Mouse (Mus musculus) CH12.LX (cell line): ENCODE results near the gene Rpl10a. TPM values are rescaled to one million over a fixed set of nuclear protein-coding genes. Genes with fewer than 3 reads are reported as not detected.

Experiments used
- DNase-seq: peaks from one replicate; pipeline ENCODE4 v3.0.0-alpha.2; 2013; ENCODE audit errors: extremely low read depth
- H3K27ac ChIP-seq: 2 replicates; pipeline ENCODE4 v1.5.1; 2012; ENCODE audit warnings: low read depth, mild to moderate bottlenecking, control low read depth, moderate library complexity; ENCODE audit not compliant: insufficient read depth
- H3K27me3 ChIP-seq: replicated peaks from 2 replicates; pipeline ENCODE3; 2012; ENCODE audit warnings: inconsistent platforms
- H3K36me3 ChIP-seq, 2 experiments: replicated peaks in 1 of 2; 2 replicates each; pipeline versions ENCODE3 to v1.6.1; 2012; ENCODE audit warnings: inconsistent platforms in 1 of 2, low read length in 1 of 2, mild to moderate bottlenecking in 1 of 2, mixed read lengths in 1 of 2, moderate library complexity in 1 of 2; ENCODE audit not compliant: control insufficient read depth in 1 of 2, insufficient read depth in 1 of 2
- H3K4me1 ChIP-seq, 2 experiments: 2 replicates each; pipeline ENCODE4 v1.6.1; 2012; ENCODE audit warnings: inconsistent platforms in 1 of 2, moderate library complexity in 1 of 2; ENCODE audit not compliant: insufficient read depth in 2 of 2, control insufficient read depth in 1 of 2
- H3K4me2 ChIP-seq: 2 replicates; pipeline ENCODE4 v1.6.1; 2012; ENCODE audit warnings: low read depth, mild to moderate bottlenecking, control low read depth; ENCODE audit not compliant: poor library complexity, insufficient read depth, severe bottlenecking
- H3K4me3 ChIP-seq, 3 experiments: fragments of 150-350 bp in 1 of 3; sonication (generic) in 1 of 3; replicated peaks in 1 of 3; 2 replicates each; pipeline versions ENCODE3 to v1.5.1; 2011 to 2012; ENCODE audit warnings: low read depth in 2 of 3, low read length in 2 of 3, mild to moderate bottlenecking in 2 of 3, moderate library complexity in 2 of 3, control low read depth in 1 of 3, improper control_type of control experiment in 1 of 3, inconsistent platforms in 1 of 3, mixed read lengths in 1 of 3; ENCODE audit not compliant: poor library complexity in 1 of 3
- H3K79me2 ChIP-seq: replicated peaks from 2 replicates; pipeline ENCODE4 v1.6.1; 2012; ENCODE audit warnings: mild to moderate bottlenecking, moderate library complexity; ENCODE audit not compliant: control insufficient read depth, poor library complexity, insufficient read depth, severe bottlenecking; ENCODE audit errors: extremely low read depth
- H3K9ac ChIP-seq: 2 replicates; pipeline ENCODE4 v1.6.1; 2012; ENCODE audit warnings: low read depth, mild to moderate bottlenecking, control low read depth, moderate library complexity; ENCODE audit not compliant: insufficient read depth
- H3K9me3 ChIP-seq: replicated peaks from 2 replicates; pipeline ENCODE3; 2012; ENCODE audit warnings: low read length, inconsistent platforms, mixed read lengths
- CHD1 ChIP-seq: IDR thresholded peaks from 2 replicates; pipeline ENCODE4 v1.6.1; 2012; ENCODE audit warnings: low read depth, low read length, improper control_type of control experiment, inconsistent platforms
- CTCF ChIP-seq, 2 experiments: IDR thresholded peaks in 1 of 2; conservative IDR thresholded peaks in 1 of 2; 2 replicates each; pipeline ENCODE4 v1.5.1; 2011 to 2012; ENCODE audit warnings: low read depth in 2 of 2, low read length in 2 of 2, improper control_type of control experiment in 1 of 2, inconsistent platforms in 1 of 2, mild to moderate bottlenecking in 1 of 2, moderate library complexity in 1 of 2
- E2F4 ChIP-seq: IDR thresholded peaks from 2 replicates; pipeline ENCODE4 v1.6.1; 2011; ENCODE audit warnings: low read depth, low read length, improper control_type of control experiment; ENCODE audit not compliant: insufficient replicate concordance
- ELF1 ChIP-seq: IDR thresholded peaks from 2 replicates; pipeline ENCODE4 v1.6.1; 2014; ENCODE audit warnings: low read depth, mild to moderate bottlenecking, inconsistent platforms, low read length, improper control_type of control experiment
- GABPA ChIP-seq: IDR thresholded peaks from 2 replicates; pipeline ENCODE4 v1.6.1; 2012; ENCODE audit warnings: low read depth, low read length, improper control_type of control experiment, inconsistent platforms; ENCODE audit not compliant: insufficient replicate concordance
- HCFC1 ChIP-seq: IDR thresholded peaks from 2 replicates; pipeline ENCODE4 v1.6.1; 2012; ENCODE audit warnings: low read depth, mild to moderate bottlenecking, inconsistent platforms, low read length, improper control_type of control experiment
- IRF4 ChIP-seq: IDR thresholded peaks from 2 replicates; pipeline ENCODE4 v1.6.1; 2014; ENCODE audit warnings: low read depth, mild to moderate bottlenecking, inconsistent platforms, low read length, improper control_type of control experiment
- JUN ChIP-seq: IDR thresholded peaks from 2 replicates; pipeline ENCODE4 v1.6.1; 2011; ENCODE audit warnings: low read depth, mild to moderate bottlenecking, low read length, improper control_type of control experiment, moderate library complexity; ENCODE audit not compliant: insufficient read depth
- KAT2A ChIP-seq: IDR thresholded peaks from 2 replicates; pipeline ENCODE4 v1.6.1; 2012; ENCODE audit warnings: low read length, improper control_type of control experiment, inconsistent platforms; ENCODE audit not compliant: insufficient replicate concordance
- MAFK ChIP-seq: IDR thresholded peaks from 2 replicates; pipeline ENCODE4 v1.6.1; 2011; ENCODE audit warnings: low read length, improper control_type of control experiment; ENCODE audit not compliant: insufficient replicate concordance
- MAX ChIP-seq: IDR thresholded peaks from 2 replicates; pipeline ENCODE4 v1.6.1; 2011; ENCODE audit warnings: low read length, improper control_type of control experiment
- MYC ChIP-seq: IDR thresholded peaks from 2 replicates; pipeline ENCODE4 v1.6.1; 2011; ENCODE audit warnings: low read depth, mild to moderate bottlenecking, improper control_type of control experiment, low read length
- NELFE ChIP-seq: IDR thresholded peaks from 2 replicates; pipeline ENCODE4 v1.6.1; 2011; ENCODE audit warnings: low read depth, low read length, improper control_type of control experiment
- NRF1 ChIP-seq: IDR thresholded peaks from 2 replicates; pipeline ENCODE4 v1.6.1; 2014; ENCODE audit warnings: low read depth, mild to moderate bottlenecking, inconsistent platforms, low read length, improper control_type of control experiment, moderate library complexity
- POLR2A ChIP-seq: IDR thresholded peaks from 2 replicates; pipeline ENCODE4 v1.6.1; 2011; ENCODE audit warnings: low read depth, mild to moderate bottlenecking, improper control_type of control experiment, low read length
- RAD21 ChIP-seq: IDR thresholded peaks from 2 replicates; pipeline ENCODE4 v1.6.1; 2011; ENCODE audit warnings: low read depth, mild to moderate bottlenecking, low read length, improper control_type of control experiment, moderate library complexity
- RCOR1 ChIP-seq: conservative IDR thresholded peaks from 2 replicates; pipeline ENCODE4 v1.6.1; 2012; ENCODE audit warnings: low read depth, mild to moderate bottlenecking, inconsistent platforms, low read length, improper control_type of control experiment
- SMC3 ChIP-seq: IDR thresholded peaks from 2 replicates; pipeline ENCODE4 v1.6.1; 2011; ENCODE audit warnings: low read depth, low read length, improper control_type of control experiment
- TBP ChIP-seq: conservative IDR thresholded peaks from 2 replicates; pipeline ENCODE4 v1.6.1; 2011; ENCODE audit warnings: low read depth, low read length, improper control_type of control experiment
- TCF12 ChIP-seq: IDR thresholded peaks from 2 replicates; pipeline ENCODE4 v1.6.1; 2014; ENCODE audit warnings: low read depth, mild to moderate bottlenecking, inconsistent platforms, low read length, improper control_type of control experiment
- UBTF ChIP-seq: IDR thresholded peaks from 2 replicates; pipeline ENCODE4 v1.6.1; 2012; ENCODE audit warnings: low read depth, mild to moderate bottlenecking, inconsistent platforms, low read length, improper control_type of control experiment, moderate library complexity
- USF1 ChIP-seq: IDR thresholded peaks from 2 replicates; pipeline ENCODE4 v1.6.1; 2014; ENCODE audit warnings: low read depth, mild to moderate bottlenecking, inconsistent platforms, low read length, improper control_type of control experiment
- USF2 ChIP-seq: conservative IDR thresholded peaks from 2 replicates; pipeline ENCODE4 v1.6.1; 2011; ENCODE audit warnings: low read depth, low read length, improper control_type of control experiment
- ZC3H11A ChIP-seq: IDR thresholded peaks from 2 replicates; pipeline ENCODE4 v1.6.1; 2012; ENCODE audit warnings: low read depth, mild to moderate bottlenecking, inconsistent platforms, low read length, improper control_type of control experiment
- ZKSCAN1 ChIP-seq: IDR thresholded peaks from 2 replicates; pipeline ENCODE4 v1.6.1; 2012; ENCODE audit warnings: low read depth, inconsistent platforms, low read length, improper control_type of control experiment, borderline replicate concordance
- ZMIZ1 ChIP-seq: IDR thresholded peaks from 2 replicates; pipeline ENCODE4 v1.6.1; 2012; ENCODE audit warnings: low read depth, mild to moderate bottlenecking, inconsistent platforms, low read length, improper control_type of control experiment
- dilution Hi-C: fragments of 300-500 bp; cut with MboI; formaldehyde crosslinking; loops from 2 replicates; pipeline ENCODE4 v1.14.3; 2020; ENCODE audit warnings: low sequenced_read_pairs; ENCODE audit not compliant: extremely low pct_unique_long_range_greater_than_20kb, extremely low pct_ligation_motif_present
- in situ Hi-C: fragments of 300-500 bp; cut with MboI; formaldehyde crosslinking; loops from 3 replicates; pipeline ENCODE4 v1.14.3; 2019; ENCODE audit warnings: low sequenced_read_pairs, low pct_ligation_motif_present, low pct_unique_long_range_greater_than_20kb, mixed read lengths
- polyA plus RNA-seq: library from polyadenylated mRNA; unstranded; fragments of >175 nt; gene quantifications from 2 replicates; pipeline ENCODE4 v1.2.1, GENCODE M21; 2012; ENCODE audit warnings: low read depth; ENCODE audit not compliant: insufficient read length
- total RNA-seq, 2 experiments: library from RNA; depleted of rRNA; stranded (reverse); fragments of 300-350 nt in 1 of 2; fragments of >200 nt in 1 of 2; gene quantifications; 2 replicates each; pipeline ENCODE4 v1.2.3; 2012 to 2014

The Rpl10a gene
- total and polyA plus RNA-seq, 3 experiments = 1,605 to 4,144 (median 3,467) TPM

DNA sequence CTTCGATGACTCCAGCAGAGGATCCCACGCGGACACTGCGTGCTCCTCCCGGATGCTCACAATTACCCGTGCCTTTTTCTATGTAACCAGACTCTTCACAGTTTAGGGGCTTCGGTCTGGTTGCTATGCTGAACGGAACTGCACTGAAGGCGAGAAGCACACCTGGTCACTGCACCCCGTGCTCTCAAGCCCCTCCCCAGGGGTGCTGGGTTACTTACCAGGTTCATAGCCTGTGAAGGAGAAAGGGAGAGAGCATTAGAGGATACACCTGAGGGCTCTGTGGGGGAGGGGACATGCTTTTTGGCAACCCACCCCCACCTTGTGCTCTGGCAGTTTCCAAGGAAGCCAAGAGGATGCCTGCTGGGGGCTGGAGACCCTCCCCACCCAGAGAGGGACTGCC is 7.0 kb downstream of the Rpl10a start:
- TF ChIP-seq JUN (no peak), KAT2A (no peak), POLR2A (no peak), TCF12 (no peak), CHD1 (no peak), CTCF (conservative IDR thresholded peaks at IDR 0.05 in 1 of 2, IDR thresholded peaks at IDR 0.05 in 1 of 2; ENCODE audit: low read depth in 2 of 2, low read length in 2 of 2) (no peak), ZC3H11A (no peak), HCFC1 (no peak), E2F4 (no peak), MAFK (no peak)
- Histone ChIP-seq H3K4me1 (peaks cover 8 to 31% of the 10 kb centered on the region in 2 experiments), H3K36me3 (peaks cover 12 to 13% of the 10 kb centered on the region in 2 experiments), H3K79me2 (no peaks in the 10 kb centered on the region), H3K4me3 (no peak overlapping the region), H3K27me3 (peaks cover 46% of the 10 kb centered on the region), H3K27ac (no peak overlapping the region), H3K4me2 (no peak overlapping the region), H3K9me3 (peaks cover 8% of the 10 kb centered on the region), H3K9ac (no peak overlapping the region)
- in situ Hi-C loops = no loop called here
- dilution Hi-C loops = no loop called here
- no peak for DNase-seq

DNA sequence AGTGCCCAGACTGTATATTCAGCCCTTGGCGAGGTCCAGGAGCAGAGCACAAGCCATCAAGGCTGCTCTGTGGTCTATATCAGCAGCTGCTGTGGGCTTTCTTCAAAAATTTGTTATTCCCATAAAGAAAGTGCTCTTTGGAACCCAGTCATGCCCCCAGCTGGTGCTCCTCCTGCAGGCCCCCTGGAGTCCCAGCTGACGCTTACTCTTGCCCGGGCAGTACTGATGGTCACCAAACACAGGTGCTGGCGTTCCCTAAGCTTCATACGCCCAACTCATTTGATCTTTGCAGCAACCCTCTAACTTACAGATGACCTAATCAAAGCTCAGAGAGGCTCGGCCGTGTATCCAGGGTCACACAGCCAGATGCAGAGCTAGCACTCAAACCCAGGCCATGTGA is 9.3 kb downstream of the Rpl10a start:
- TF ChIP-seq MAX (no peak), RCOR1 (no peak), HCFC1 (no peak), ZKSCAN1 (no peak), SMC3 (no peak)
- no peak overlapping the region for H3K4me2 ChIP-seq
- H3K27me3 ChIP-seq = peaks cover 60% of the 10 kb centered on the region
- H3K4me1 ChIP-seq = peaks cover 9 to 14% of the 10 kb centered on the region in 2 experiments
- H3K4me3 ChIP-seq = no peak overlapping the region
- no peak overlapping the region for H3K27ac ChIP-seq
- no peaks in the 10 kb centered on the region for H3K79me2 ChIP-seq
- in situ Hi-C loops (no loop called here), dilution Hi-C loops (no loop called here)
- no peak overlapping the region for H3K9ac ChIP-seq
- peaks cover 11% of the 10 kb centered on the region for H3K9me3 ChIP-seq
- H3K36me3 ChIP-seq = no peaks in the 10 kb centered on the region
- no peak for DNase-seq

DNA sequence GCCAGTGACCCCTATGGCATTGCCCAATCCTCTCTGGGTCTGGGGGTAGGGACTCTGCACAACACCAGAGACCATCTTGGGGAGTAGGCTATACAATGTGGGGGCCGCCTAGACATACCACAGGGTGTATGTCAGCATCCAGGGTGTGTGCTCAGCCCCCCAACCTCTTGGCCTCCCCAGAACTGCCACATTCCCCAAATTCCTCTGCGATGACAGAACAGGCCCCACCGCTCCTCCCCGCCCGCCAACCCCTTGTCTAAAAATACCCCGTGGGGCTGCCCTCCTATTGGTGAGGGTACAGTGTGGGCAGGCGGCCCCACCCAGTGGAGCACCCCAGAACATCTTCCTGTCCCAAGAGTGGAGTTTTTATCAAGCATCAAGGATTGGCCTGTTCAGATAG is 12.3 kb downstream of the Rpl10a start:
- dilution Hi-C loops = no loop called here
- H3K27me3 ChIP-seq = peaks cover 68% of the 10 kb centered on the region
- TF ChIP-seq TBP = no peak
- no peak for TF ChIP-seq E2F4
- TF ChIP-seq IRF4 = no peak
- no peak for TF ChIP-seq NELFE
- no peak for TF ChIP-seq SMC3
- TF ChIP-seq ZMIZ1 = no peak
- no peak for TF ChIP-seq UBTF
- no peak for TF ChIP-seq MYC
- no peak for TF ChIP-seq NRF1
- no peak for TF ChIP-seq RAD21
- no peak for TF ChIP-seq ELF1
- TF ChIP-seq JUN = no peak
- TF ChIP-seq GABPA = no peak
- no peak for TF ChIP-seq USF2
- no peak for TF ChIP-seq ZKSCAN1
- no peak for TF ChIP-seq RCOR1
- no peak for TF ChIP-seq USF1
- no peaks in the 10 kb centered on the region for H3K36me3 ChIP-seq
- H3K4me3 ChIP-seq = no peak overlapping the region
- peaks cover 11% of the 10 kb centered on the region for H3K9me3 ChIP-seq
- no peak overlapping the region for H3K4me2 ChIP-seq
- no peak overlapping the region for H3K9ac ChIP-seq
- in situ Hi-C loops = no loop called here
- DNase-seq = no peak
- H3K4me1 ChIP-seq = peaks cover 4 to 27% of the 10 kb centered on the region in 2 experiments; a peak in 3 of 4 replicates
- H3K79me2 ChIP-seq = no peaks in the 10 kb centered on the region
- no peak overlapping the region for H3K27ac ChIP-seq
